Mouse (Mus musculus): Measurements from ENCODE around the gene Brpf3.
"Not testable (repeated sequence)": the region's sequence is repeated elsewhere in the genome, so short reads cannot be mapped to it uniquely, and the experiment has no call there.

Brpf3 gene

DNA sequence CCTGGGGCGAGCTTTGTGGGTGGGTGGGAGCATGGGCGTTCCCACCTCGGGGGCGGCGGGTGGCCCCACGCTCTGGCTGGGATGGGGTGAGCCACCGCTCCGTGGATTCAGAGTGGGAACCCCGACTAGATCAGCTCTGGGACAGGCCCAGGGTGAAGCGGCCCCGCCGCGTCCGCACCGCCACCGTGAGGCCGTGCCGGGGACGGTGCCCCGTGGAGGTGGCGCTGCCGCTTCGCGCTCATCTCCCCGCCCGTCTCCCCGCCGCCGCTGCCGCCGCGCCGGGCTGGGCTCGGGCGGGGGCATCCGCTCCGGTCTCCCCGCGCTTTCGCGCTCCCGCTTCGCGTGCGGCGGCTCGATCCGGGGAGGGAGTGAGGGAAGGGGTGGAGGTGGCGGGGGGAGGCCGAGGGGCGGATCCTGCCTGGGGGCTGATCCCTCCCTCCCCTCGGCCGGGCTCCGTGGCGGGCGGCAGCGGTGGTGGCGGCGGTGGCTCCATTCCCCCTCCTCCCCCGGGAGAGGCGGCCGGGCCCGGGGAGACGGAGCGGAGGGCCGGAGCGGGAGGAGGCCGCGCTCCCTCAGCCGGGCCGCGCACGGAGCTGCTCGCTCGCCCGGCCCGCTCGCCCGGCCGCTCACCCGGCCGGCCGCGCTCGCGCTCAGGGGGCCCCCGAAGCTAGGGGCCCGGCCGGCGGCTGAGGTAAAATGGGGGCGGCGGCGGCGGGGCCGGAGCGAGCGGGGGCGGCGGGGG, at the start of gene Brpf3:
Gene Brpf3 (plus strand): TSS at position 420 of the 742 bp plus-strand sequence.
- DNase-seq (ENCODE audit: low spot score in 2 of 2): peak; percentile 40 to 43

GRCm38 (mm10) chr17:28756447-28756846, 44.4 kb upstream of the Brpf3 start:
- no peak for DNase-seq (ENCODE audit: low spot score in 2 of 2)

GRCm38 (mm10) chr17:28757470-28757869, 43.4 kb upstream of the Brpf3 start:
- DNase-seq (ENCODE audit: low spot score in 2 of 2): no peak

DNA sequence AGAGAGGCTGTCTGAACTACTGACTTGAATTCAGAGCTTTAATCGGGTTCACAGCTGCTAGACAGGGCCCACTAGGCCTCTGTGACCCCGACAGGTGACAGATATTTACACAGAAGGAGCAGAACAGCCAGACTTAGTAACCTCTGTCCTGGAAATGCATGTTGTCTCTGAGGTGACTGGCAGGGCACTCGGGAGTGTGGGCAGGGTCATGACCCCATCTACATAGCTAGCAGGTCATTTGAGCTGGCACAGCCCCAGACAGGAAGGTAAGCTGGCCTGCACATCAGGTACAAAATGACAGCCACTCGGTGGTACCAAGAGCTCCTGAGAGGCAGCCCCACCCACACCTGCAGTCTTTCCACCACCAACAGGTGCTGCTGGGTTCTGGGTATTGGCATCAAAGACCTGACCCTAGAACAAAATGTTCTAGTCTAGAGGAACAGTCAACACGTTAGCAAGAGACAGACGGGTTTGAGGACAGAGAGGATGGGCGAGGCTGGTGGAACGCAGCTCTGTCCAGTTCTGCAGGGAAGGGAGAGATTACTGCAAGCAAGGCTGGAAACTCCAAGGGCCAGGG, 40.1 kb upstream of the Brpf3 start:
- no peak for DNase-seq (ENCODE audit: low spot score in 2 of 2)

DNA sequence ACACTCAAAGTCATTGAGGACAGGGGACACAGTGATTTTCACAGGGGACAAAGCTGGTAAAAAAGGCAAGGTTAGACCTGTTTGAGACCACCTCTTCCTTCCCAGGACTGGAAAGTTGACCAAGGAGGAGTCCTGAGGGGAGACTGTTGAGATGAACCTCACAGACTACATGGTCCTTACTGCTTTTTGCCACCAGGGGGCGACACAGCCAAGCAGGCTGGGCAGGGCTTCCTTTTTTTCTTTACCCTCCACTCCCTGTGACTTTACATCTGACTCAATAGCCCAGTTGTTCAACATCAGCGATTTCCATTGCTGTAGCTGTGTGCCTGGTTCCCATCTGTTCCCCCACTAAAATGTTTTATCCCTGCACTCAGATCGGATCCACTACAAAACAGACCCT, 39.0 kb upstream of the Brpf3 start:
- peak; percentile 54 to 63 for DNase-seq (ENCODE audit: low spot score in 2 of 2)

- no peak for DNase-seq (ENCODE audit: low spot score in 2 of 2)
Measured at GRCm38 (mm10) chr17:28766203-28766602, 34.7 kb upstream of the Brpf3 start.

- no peak for DNase-seq (ENCODE audit: low spot score in 2 of 2)
Measured at GRCm38 (mm10) chr17:28766781-28767515, 33.9 kb upstream of the Brpf3 start.

- no peak for DNase-seq (ENCODE audit: low spot score in 2 of 2)
Measured at GRCm38 (mm10) chr17:28769121-28769874, 31.6 kb upstream of the Brpf3 start, which contains the start of gene Mapk13. Gene Mapk13 (plus strand): TSS chr17:28769297.

DNA sequence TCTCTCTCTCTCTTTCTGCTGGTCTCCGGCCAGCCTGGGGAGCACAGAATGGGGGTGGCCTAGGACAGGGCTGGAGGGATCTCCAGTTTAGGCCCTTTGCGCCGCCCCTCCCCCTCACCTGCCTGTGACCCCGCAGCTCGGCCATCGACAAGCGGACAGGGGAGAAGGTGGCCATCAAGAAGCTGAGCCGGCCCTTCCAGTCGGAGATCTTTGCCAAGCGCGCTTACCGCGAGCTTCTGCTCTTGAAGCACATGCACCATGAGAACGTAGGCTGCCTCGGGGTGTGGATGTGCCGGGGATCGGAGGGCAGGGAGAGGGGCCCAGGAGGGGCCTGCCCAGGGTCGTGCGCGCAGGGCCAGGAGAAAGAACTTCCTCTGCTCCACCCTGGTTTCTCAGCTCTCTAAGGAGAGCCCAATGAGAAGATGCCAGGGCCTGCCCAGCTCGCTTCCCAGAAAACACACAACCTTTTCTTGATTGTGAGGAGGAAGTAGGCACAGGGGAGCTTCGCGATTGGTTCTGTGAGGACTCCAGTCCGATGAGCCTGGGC, 30.9 kb upstream of the Brpf3 start:
- no peak for DNase-seq (ENCODE audit: low spot score in 2 of 2)

DNA sequence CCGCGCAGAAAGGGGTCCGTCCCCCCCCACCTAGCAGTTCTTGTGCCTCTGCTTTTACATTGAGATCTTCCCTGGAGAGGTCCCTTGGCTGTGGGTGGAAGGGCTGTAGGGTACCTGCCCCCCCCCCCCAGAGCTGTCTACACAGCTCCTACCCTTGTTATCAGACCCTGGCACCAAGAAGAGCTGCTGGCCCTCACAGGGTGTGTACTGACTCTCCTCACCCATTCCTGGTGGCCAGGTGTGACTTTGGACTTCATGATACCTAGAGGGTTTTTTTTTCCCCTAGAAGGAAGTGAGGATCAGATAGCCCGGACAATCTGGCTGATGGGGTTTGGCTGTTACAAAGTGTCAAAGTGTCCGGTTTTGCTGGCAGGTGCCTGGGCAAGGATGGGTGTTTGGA, 29.6 kb upstream of the Brpf3 start:
- DNase-seq (ENCODE audit: low spot score in 2 of 2): no peak

DNA sequence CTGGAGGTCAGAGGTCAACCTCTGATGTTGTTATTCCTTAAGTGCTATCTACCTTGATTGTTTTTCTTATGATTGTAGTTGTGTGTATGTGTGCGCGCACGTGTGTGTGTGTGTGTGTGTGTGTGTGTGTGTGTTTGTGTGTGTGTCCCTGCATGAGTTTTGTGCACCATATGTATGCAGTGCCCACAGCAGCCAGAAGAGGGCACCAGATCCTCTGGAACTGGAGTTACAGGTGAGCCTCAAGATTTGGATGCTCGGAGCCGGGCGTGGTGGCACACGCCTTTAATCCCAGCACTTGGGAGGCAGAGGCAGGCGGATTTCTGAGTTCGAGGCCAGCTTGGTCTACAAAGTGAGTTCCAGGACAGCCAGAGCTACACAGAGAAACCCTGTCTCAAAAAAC, 26.6 kb upstream of the Brpf3 start:
- not testable (repeated sequence) for DNase-seq (ENCODE audit: low spot score in 2 of 2)

DNA sequence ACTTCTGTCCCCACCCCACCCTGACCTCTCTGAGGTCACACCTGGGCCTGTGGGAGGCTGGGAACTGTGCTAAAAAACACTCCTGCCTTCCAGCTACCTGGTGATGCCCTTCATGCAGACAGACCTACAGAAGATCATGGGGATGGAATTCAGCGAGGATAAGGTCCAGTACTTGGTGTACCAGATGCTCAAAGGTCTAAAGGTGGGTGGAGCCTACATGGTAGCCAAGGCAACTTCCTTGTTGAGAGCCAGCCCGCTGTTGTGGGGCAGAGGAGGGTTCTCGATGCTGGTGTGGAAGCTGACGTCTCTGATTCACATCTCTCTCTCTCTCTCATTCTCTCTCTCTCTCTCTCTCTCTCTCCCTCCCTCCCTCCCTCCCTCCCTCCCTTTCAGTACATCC, 25.7 kb upstream of the Brpf3 start:
- DNase-seq (ENCODE audit: low spot score in 2 of 2): no peak

- DNase-seq (ENCODE audit: low spot score in 2 of 2): no peak
Measured at GRCm38 (mm10) chr17:28776817-28777216, 24.1 kb upstream of the Brpf3 start.

DNA sequence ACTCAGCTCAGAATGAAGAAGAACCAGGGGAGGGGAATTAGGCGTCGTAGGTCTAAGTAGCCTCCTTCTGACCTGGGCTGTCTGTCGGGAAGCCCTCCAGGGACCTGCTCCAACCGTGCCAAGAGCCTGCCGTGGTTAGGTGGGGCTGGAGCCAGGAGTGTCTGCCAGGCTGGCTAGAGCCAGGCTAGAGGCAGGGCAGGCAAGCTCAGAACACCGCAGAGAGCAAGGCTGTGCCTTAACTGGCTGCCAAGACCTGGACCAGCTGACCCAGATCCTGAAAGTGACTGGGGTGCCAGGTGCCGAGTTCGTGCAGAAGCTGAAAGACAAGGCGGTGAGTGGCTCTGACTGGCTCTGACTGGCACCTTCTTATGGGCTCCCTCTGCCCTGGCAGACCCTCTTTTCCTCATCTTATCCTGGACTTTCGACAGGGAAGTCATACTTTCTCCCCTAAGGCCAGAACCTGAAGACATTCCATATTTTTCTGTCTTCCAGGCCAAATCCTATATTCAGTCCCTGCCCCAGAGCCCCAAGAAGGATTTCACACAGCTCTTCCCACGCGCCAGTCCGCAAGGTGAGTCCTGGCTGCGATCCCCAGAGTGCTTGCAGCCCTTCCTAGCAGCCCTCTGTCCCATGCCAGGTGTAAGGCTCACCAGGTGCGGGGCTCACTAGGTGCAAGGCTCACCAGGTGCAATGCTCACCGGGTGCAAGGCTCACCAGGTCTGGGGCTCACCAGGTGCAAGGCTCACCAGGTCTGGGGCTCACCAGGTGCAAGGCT, 23.5 kb upstream of the Brpf3 start:
- DNase-seq (ENCODE audit: low spot score in 2 of 2): no peak

DNA sequence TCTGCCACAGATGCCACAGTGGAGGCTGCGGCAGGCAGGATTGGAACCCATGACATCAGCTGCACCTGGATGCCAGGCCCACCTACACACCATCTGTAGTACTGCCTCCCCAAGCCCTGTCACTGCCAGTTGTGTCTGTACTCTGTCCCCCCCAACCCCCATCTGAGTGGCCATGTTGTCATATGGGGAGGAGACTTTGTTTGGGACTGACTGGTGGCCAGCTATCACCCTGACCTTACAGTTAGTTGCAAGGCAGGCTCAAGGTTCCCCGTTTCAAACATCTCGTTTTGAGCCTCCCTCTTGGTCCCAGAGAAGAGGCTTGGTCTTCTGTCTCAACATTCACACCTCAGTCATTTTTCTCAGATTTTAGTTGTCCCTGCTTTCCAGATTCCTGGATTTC, 21.2 kb upstream of the Brpf3 start:
- no peak for DNase-seq (ENCODE audit: low spot score in 2 of 2)

- no peak for DNase-seq (ENCODE audit: low spot score in 2 of 2)
Measured at GRCm38 (mm10) chr17:28780836-28781235, 20.1 kb upstream of the Brpf3 start.

DNA sequence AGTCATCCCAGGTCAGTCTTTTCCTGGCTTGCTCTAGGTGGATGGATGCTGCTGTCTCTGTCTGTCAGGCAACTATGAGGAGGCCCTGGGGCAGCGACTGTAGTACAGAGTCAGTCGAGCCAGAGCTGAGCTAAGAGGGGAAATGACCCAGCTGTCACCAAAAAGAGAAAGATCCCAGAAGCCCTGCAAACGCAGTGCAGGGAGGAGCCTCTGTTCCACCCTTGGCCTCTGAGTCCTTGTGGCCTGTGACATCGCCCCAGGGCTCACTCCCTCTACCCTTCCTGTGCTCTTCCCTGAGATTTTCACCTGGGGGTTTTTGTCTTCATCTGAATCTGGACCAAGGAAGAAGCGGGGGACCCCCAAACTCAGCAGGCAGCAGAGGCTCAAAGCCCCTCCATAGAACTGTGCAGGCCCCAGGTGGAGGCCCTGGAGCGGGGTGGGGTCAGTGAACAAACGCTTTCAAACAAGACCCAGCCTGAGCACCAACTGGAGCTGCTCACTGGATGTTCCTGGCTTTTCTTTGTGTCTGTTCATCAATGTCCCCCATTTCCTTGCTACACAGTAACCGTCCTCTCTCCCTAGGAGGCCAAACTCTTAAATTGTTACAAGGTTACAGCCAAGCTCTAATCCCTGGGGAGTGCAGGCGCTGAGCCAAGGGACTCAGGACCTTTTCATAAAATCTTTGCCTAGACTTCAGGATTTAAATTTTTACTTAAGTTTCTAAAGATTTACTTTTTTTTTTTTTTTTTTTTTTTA, 19.4 kb upstream of the Brpf3 start:
- DNase-seq (ENCODE audit: low spot score in 2 of 2): no peak

DNA sequence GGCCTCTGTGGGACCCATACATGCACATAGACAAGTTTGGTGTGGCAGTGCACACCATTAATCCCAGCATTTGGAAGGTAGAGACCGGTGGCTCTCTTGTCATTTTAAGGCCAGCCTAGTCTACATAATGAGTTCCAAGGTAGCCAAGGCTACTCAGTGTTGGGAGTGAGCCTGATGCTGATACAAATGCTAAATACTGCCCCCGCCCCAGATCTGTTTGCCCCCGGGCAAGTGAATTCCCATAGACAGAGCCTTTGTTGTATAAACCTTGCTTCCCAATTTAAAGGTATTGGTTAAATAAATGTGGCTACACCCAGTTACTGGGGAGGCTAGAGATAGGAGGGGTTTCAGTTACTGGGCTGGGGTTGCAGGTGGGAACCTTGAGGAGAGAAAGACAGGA, 15.9 kb upstream of the Brpf3 start:
- no peak for DNase-seq (ENCODE audit: low spot score in 2 of 2)

- no peak for DNase-seq (ENCODE audit: low spot score in 2 of 2)
Measured at GRCm38 (mm10) chr17:28787507-28787906, 13.4 kb upstream of the Brpf3 start.

GRCm38 (mm10) chr17:28797031-28797430, 3.9 kb upstream of the Brpf3 start:
- no peak for DNase-seq (ENCODE audit: low spot score in 2 of 2)

Data from frontal cortex, postnatal 25 days (tissue).